Mouse (Mus musculus): ENCODE results near the gene Gmnn. TPM values are rescaled to one million over a fixed set of nuclear protein-coding genes. Genes with fewer than 3 reads are reported as not detected.

The Gmnn gene
- total RNA-seq, 1 experiment from 2014 or later: 35.1 TPM

DNA sequence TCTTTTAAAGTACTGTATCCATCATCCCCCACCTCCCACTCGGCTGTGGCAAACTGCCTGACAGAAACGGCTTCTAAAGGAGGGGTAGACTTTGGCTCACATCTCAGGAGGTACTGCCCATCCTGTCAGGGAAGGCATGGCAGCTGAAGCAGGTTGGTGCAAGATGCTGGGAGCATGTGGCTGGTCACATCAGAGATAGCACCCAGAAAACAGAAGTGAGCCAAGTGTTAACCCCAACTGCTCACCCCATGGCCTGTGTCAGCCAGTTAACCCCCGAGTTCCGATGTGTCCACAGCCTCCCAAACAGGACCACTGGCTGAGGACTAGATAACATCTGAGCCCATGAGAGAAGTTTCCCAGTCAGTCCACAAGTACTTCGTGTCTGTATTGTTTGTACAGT, 46.1 kb downstream of the Gmnn start:
- no peak for ATAC-seq (replicated peaks; ENCODE audit: insufficient number of reproducible peaks, low FRiP score, low TSS enrichment, poor library complexity, severe bottlenecking)

GRCm38 (mm10) chr13:24714360-24714885, 47.3 kb downstream of the Gmnn start:
- no peak for ATAC-seq (replicated peaks; ENCODE audit: insufficient number of reproducible peaks, low FRiP score, low TSS enrichment, poor library complexity, severe bottlenecking)

GRCm38 (mm10) chr13:24713434-24714000, 48.2 kb downstream of the Gmnn start:
- ATAC-seq (replicated peaks; ENCODE audit: insufficient number of reproducible peaks, low FRiP score, low TSS enrichment, poor library complexity, severe bottlenecking): no peak

GRCm38 (mm10) chr13:24712581-24713130, 49.1 kb downstream of the Gmnn start:
- no peak for ATAC-seq (replicated peaks; ENCODE audit: insufficient number of reproducible peaks, low FRiP score, low TSS enrichment, poor library complexity, severe bottlenecking)

DNA sequence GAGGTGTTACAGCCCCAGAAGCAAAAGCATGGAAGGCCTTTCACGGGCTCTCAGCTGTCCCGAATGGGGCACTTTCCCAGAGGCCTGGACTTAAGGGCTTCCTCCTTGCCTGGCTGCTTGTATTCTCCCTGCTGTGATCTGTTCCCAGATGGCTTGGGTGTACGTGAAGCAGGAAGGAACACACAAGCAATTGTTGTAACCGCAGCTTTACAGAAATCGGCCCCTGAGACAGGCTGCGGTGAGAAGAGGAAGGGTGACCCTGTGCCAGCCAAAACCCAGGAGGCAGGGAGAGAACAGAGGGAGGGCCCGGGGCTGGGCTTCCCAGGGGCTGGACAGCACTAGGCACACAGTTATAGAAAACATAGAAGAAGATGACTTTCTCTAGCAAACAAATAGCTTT, 50.8 kb downstream of the Gmnn start:
- no peak for ATAC-seq (replicated peaks; ENCODE audit: insufficient number of reproducible peaks, low FRiP score, low TSS enrichment, poor library complexity, severe bottlenecking)

DNA sequence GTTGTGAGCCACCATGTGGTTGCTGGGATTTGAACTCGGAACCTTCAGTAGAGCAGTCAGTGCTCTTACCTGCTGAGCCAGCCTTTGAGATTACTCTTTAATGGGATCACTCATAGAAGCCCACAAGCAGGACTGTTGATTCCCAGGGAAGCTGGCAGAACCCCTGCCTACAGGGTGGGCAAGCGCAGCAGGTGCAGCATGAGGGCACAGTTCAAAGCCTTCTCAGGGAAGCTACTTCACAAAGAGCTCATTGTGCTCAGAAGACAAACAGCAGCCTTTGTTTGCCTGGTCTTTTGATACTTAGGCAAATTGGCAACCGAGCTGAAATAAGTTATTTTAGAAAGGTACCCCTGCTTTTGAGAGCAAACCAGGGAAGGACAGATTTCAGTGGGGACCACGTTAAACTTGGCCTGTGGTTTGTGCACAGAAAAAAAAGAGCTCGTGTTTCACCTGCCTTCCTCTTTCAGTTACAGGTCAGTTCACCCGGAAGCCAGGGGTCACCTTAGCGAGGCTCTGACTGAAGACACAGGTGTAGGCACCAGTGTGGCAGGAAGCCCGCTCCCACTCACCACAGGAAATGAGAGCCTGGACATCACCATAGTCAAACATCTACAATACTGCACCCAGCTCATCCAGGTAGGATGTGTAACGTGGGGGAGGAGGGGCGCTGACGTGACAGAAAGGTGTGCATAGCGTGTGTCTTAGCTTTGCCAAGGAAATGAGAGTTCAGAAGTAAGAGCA, 51.9 kb downstream of the Gmnn start:
- no peak for ATAC-seq (replicated peaks; ENCODE audit: insufficient number of reproducible peaks, low FRiP score, low TSS enrichment, poor library complexity, severe bottlenecking)

DNA sequence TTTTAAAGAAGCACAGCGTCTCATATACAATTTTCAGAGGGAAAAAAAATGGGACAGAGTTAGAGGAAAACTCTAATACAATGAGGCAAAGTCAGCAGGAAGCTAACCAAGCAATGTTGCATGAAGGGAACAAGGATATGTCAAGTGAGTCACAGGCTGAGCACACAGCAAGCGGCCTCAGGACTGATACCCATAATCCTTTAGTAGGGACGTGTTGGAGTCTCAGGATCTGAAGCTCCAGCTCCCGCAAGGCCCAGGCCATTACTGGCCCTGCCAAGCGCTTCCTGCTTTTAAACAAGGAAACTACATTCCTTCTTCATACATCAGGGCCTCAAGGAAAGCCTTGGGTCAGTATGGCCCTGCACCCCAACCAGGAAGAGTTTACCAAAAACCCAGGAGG, 59.6 kb downstream of the Gmnn start:
- ATAC-seq (replicated peaks; ENCODE audit: insufficient number of reproducible peaks, low FRiP score, low TSS enrichment, poor library complexity, severe bottlenecking): no peak

Other genes with a start within 250 kb of the Gmnn start
- gene Ripor2, start 179.7 kb downstream of the Gmnn start, total RNA-seq (2017): 128 to 224 TPM (median 134 TPM) in 3 replicates
- gene Armh2, start 20.7 kb downstream of the Gmnn start, total RNA-seq (2017): not detected in 3 replicates
- gene BC005537, start 39.7 kb upstream of the Gmnn start, total RNA-seq (2017): 62.4 to 79.9 TPM (median 67.1 TPM) in 3 replicates
- 27.0 to 33.5 TPM (median 33.2 TPM) in 3 replicates for gene Acot13, start 69.6 kb upstream of the Gmnn start, total RNA-seq (2017)
- 44.8 to 50.7 TPM (median 49.0 TPM) in 3 replicates for gene Tdp2, start 69.8 kb upstream of the Gmnn start, total RNA-seq (2017)
- gene D130043K22Rik, start 83.2 kb upstream of the Gmnn start, total RNA-seq (2017): not detected in 3 replicates
- 0.19 TPM in 1 of 3 replicates, not detected in the others for gene Aldh5a1, start 175.7 kb upstream of the Gmnn start, total RNA-seq (2017)
- 0.11 to 1.8 TPM (median 0.39 TPM) in 3 replicates for gene Gpld1, start 181.2 kb upstream of the Gmnn start, total RNA-seq (2017)